Mouse (Mus musculus) regulatory T cell (primary cell): ENCODE results near the gene Afdn.

Source experiments
- in situ Hi-C: fragments of 300-600 bp; cut with MboI, MseI; formaldehyde crosslinking; loops from one replicate; pipeline ENCODE4 v1.15.1; 2025; ENCODE audit warnings: high pct_unique_total_duplicates

Gene Afdn

GRCm38 (mm10) chr17:13759853-13760627, at the start of gene Afdn:
Afdn (plus strand) TSS chr17:13760539.
- in situ Hi-C loops: loop anchor here (5.0 kb wide), 1 partner anchor 78 kb away; no protein-coding TSS in a partner anchor

GRCm38 (mm10) chr17:13711173-13711572, 49.2 kb upstream of the Afdn start:
- in situ Hi-C loops: no loop called here

DNA sequence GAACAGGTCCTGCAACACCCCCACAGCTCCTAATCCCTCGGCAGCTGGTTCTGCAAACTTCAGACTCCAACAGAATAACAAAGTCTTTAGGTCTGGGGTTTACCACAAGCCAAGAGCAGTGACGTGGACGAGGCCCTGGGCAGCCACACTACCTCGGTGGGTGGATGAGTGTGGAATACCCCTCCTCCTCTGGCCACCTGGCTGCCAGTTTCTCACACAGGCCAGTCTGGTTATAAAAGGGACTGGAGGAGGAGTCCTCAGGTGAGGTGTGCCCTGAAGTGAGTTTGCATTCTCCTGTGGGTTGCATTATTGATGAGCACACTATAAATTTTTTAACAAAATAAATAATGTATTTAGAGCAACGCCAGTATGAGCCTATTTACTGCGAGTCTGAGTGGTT, 48.2 kb upstream of the Afdn start:
- in situ Hi-C loops: no loop called here

GRCm38 (mm10) chr17:13712518-13712917, 47.8 kb upstream of the Afdn start:
- in situ Hi-C loops: no loop called here

GRCm38 (mm10) chr17:13714128-13714527, 46.2 kb upstream of the Afdn start:
- in situ Hi-C loops: no loop called here

DNA sequence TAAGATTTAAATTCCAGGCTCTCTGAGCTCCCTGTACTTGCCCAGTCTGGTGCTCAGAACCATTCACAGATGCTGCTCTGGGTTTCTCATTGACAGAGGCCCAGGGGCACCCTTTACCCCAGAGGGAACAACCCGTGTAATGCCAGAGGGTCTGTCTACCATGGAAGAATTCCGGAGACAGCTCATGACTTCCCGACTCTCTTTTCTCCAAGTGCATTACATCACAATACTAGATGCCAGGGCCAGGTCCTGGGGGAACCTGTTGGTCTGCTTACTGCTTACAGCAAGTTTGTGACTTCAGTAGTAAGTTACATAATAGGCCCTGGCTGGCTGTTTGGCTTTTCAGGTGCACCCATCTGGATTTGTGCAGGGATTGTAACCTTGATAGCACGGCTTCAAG, 45.7 kb upstream of the Afdn start:
- in situ Hi-C loops: loop anchor here (5.0 kb wide), 1 partner anchor 122 kb away; no protein-coding TSS in a partner anchor

DNA sequence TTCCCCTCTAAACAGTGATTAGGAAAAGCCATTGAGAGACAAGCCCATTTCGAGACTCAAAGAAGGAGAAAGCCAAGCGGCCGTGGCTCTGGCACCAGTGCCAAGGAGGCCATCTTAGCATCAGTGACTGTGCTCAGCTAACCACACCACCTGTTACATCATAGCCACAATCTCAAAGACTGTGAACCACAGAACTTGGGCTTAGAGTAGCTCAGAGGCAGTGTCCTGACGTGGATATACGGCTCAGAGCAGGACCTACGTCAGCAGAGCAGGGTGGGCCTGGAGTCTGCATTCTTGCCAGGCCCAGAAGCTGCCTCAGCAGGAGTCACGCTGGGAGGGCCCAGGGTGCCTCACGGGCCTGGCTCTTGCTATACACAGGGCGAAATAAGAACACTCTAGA, 44.8 kb upstream of the Afdn start:
- in situ Hi-C loops: loop anchor here (5.0 kb wide), 1 partner anchor 123 kb away; no protein-coding TSS in a partner anchor

GRCm38 (mm10) chr17:13716336-13716735, 44.0 kb upstream of the Afdn start:
- in situ Hi-C loops: loop anchor here (5.0 kb wide), 1 partner anchor 124 kb away; no protein-coding TSS in a partner anchor

GRCm38 (mm10) chr17:13717428-13717827, 42.9 kb upstream of the Afdn start:
- in situ Hi-C loops: loop anchor here (5.0 kb wide), 1 partner anchor 125 kb away; no protein-coding TSS in a partner anchor

DNA sequence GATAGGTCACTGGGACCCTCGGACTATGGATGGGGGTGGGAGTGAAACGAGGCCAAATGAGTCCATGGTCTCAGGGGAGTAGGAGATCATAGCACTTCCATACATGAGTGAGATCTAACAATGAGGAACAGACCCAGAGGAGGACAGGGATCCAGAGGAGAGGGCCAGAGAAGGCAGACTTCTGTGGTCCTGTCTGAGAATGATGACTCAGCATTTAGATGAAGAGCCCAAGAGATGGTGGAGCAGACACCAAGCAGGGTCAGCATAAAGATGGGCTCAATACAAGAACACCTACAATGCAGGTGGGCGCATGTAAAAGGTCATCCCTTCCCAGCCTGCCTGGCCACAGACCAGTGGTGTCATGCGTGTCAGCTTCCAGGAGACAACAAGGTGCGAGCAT, 40.2 kb upstream of the Afdn start:
- in situ Hi-C loops: loop anchor here (10.0 kb wide), 1 partner anchor 805 kb away; no protein-coding TSS in a partner anchor

DNA sequence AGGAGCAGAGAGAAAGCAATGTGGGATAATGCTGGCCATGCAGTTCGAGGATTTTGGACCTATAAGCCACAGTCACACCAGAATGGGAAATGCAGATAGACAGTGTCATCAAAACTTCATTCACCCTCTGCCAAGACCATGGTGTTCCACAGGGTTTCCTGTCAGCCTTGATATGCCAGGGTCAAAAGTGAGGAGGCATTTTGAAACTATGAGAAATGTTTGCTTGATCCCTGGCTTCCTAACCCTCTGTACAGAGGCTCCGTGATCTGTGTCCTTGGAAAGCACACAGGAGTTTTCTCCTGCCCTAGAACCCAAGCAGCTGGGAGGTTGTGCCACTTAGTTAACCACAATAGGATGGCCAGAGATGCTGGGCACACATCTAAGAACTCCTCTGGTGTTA, 39.0 kb upstream of the Afdn start:
- in situ Hi-C loops: loop anchor here (10.0 kb wide), 1 partner anchor 803 kb away; no protein-coding TSS in a partner anchor

DNA sequence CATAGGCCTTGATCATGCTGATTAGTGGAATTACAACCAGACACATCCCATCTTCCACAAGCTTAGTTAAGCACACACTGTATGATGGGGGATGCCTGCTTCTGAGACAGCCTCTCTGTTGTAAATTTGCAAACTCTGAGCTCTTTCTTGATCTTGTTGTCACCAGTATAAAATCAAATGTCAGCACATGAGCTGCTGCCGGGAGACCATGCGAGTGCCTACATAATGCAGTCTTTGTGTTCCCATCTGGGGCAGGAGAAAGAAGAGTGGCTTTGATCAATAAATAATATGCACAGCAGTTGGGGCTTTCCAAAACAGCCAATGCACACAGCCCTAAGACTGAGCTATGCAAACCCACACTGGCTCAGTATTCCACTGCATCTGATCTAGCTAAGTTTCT, 37.9 kb upstream of the Afdn start:
- in situ Hi-C loops: loop anchor here (10.0 kb wide), 1 partner anchor 802 kb away; no protein-coding TSS in a partner anchor

DNA sequence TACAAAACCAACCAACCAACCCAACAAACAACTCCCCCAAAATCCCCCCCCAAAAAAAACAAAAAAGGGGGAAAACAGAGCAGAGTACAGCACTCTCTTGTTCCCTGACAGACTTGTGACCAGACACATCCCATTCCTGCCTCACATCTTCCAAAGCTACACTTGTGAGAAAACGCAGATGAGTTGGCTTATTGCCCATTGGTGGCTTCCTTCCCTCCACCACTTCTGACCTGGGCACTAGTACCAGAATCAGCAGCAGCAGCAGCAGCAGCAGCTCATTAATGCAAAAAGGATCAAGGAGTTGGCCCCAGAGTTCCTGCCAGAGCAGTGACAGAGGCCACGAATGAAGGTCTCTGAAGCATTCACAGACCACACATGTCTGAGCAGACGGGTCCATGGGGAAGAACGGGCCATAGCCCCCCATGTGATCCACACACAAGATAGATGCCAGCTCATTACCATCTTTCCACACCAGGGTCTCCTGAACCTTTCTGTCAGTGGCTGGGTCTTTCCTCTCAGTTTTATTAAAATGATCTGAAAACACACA, 35.3 kb upstream of the Afdn start:
- in situ Hi-C loops: loop anchor here (10.0 kb wide), 1 partner anchor 800 kb away; no protein-coding TSS in a partner anchor

DNA sequence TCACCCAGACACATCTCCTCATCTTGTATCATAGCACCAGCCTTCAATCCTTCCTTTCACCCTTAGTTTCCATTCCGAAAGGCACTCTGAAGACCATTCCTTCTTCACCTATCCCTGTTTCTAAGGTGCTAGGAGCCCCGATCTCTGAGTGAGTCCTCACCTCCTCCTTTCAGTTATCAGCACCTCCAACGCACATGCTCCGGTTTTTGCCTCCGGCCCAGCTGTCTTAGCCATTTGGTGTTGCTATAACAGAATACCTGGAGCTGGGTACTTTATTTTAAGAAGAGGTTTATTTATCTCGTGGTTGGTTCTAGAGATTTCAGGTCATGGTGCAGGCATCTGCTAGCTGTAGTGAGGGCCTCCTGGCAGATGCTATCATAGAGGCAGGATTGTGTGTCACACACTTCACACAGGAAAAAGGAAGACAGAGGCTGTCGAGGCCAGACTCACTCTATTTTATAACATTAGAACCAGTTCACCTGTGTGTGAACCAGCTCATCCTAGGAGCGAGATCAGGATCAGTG, 33.4 kb upstream of the Afdn start:
- in situ Hi-C loops: loop anchor here (10.0 kb wide), 1 partner anchor 798 kb away; no protein-coding TSS in a partner anchor

GRCm38 (mm10) chr17:13730980-13731726, 29.2 kb upstream of the Afdn start:
- in situ Hi-C loops: no loop called here

GRCm38 (mm10) chr17:13731727-13732112, 28.6 kb upstream of the Afdn start:
- in situ Hi-C loops: no loop called here

DNA sequence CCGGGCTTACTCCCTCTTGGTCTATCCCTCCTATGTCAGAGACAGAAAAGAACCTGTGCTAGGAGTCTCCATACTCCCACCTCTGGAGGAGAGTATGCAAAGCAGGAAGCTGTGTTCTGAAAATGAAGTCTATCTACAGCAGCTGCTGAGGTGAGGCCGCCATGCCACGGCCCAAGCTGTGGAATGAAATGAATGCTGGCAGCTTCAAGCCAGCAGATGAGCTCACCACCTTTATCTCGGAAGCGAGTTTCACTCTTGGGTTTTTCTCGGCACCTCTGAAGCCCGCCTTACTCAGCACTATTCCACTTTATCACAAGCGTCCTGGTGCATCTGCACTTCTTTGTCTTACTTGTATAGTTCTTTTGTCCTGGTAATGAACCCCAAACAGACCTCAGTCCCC, 27.7 kb upstream of the Afdn start:
- in situ Hi-C loops: no loop called here

GRCm38 (mm10) chr17:13733971-13734370, 26.4 kb upstream of the Afdn start:
- in situ Hi-C loops: no loop called here

DNA sequence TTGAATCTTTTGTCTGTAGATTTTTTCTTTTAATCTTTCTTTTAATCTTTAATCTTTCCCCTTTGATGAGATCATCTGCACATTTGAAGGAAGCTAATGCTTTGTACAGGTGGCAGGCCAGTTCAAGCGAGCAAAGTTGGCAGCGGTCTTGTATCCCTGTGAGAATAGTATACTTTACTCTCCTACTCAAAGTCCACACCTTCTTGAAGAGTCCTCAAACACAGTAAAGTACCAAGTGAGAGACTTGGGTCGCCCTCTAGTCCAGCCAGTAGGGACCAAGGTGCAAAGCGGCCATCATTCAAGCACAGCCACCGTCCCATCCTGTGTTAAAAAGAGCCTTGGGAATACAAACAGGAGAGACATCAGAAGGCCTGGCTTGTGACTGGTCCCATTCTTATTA, 25.3 kb upstream of the Afdn start:
- in situ Hi-C loops: no loop called here

DNA sequence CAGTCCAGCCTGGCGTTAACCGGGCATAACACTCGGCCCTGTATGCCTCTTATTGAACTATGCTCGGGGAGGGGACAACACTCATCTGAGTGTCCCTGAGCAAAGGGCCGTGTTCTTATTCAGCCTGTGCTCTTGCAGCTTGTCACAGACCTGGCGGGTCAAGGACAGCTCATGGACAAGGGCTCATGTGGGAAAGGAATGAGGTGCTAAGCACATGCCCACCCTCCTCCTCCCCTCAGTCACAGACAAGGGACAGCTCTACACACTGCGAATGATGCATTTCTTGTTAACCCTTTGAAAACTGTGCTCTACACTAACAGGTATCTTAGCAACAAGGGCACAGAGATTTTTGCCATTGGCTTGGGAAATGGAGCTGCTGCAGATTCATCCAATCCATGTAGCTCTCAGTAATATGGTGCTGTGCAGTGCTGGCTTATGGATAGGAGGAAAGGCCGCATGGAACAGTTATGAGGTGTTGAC, 24.5 kb upstream of the Afdn start:
- in situ Hi-C loops: no loop called here

- in situ Hi-C loops: no loop called here
These were observed 23.0 kb upstream of the Afdn start for GRCm38 (mm10) chr17:13737336-13737735.
